Mouse (Mus musculus) inflammation-experienced regulatory T-cells, adult 6 months (primary cell): ENCODE measurements around the gene Smad1. TPM values are rescaled to one million over a fixed set of nuclear protein-coding genes. Genes with fewer than 3 reads are reported as not detected.
A peak's percentile ranks its signal among the peaks of the same experiment; 100 is the strongest.

ENCODE experiments used
- ATAC-seq: one replicate; pipeline ENCODE4 v1.8.0; 2017
- polyA plus RNA-seq, 3 experiments: library from polyadenylated mRNA; unstranded; fragments of 100-300 nt; shearing (Covaris generic); gene quantifications; one replicate each; pipeline ENCODE4 v1.2.1; 2017

Smad1 gene
- polyA plus RNA-seq, 3 experiments from 2014 or later: 2.9 to 8.1 (median 7.1) TPM

DNA sequence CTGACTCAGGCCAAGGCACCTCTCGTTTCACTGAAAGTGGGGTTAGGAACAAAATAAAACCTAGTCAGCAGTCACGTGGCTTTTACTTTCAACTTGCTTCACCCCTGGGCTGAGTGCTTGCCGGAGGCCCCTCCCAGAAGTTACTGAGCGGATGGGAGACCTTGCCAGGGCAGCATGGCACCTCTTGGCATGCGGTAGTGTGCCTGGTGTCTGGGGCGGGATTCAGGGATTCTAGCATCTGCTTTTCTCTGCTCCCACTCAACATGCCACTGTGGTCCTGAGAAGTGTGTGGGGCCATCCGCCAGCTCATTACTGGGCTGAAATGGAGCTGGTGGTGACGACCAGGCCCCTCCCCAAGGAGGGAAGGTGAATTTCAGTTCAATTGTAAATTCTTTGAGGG is 47.4 kb downstream of the Smad1 start:
- ATAC-seq: no peak

DNA sequence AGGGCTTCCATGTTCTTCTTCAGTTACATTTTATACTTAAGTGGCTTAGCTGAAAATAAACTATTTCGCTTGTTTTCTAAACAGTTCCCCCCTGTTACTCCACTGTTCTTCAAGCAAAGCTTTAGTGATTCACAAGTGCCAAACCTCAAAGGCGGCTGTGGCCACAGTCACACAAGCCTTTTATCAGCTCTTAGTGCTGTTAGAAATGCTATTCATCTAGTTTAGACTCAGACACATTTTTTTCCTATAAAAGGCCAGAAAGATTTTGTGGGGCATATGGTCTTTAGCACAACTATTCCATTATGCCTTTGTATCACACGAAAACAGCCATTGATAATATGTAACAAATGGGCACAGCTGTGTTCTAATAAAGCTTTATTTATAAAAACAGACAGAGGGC is 48.5 kb downstream of the Smad1 start:
- ATAC-seq: no peak

DNA sequence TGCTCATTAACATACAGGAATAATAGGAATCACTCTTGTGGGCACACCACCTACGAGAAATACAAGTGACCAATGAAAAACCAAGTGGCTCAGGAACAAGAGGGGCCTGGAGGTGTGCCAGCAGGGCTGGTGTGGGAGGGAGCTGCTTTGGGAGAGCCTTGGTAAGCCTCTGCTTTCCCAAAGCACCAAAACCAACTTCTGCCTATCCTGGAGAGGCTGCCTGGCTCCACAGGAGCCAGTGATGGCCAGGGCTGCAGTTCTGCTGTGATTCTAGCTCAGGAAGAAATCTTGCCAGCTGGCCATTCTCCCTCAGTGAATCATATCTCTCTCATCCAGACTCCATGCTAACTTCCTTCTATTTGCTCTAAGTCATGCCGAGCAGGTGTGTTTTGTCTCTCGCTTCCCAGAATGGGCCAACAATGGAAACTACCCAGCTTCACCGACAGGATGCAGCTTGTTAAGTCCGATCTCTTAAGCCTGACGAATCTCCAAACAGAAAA is 49.2 kb downstream of the Smad1 start:
- no peak for ATAC-seq

DNA sequence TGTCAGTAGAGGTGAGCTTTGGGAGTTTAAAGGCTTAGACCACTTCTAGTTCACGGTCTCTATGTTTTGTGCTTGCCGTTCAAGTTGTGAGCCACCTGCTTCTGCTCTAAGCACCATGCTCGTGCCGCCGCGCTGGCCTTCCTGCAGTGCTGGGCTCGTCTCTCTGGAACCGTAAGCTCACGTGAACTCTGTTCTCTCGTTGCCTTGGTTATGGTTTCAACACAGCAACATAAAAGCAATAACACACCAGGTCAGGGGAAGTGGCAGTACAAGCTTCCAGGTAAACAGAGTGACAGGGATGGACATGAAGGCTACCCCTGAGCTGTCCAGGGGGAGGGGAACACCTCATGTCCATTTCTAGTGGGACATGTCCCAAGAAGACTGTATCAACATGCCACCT is 52.9 kb downstream of the Smad1 start:
- ATAC-seq: no peak

DNA sequence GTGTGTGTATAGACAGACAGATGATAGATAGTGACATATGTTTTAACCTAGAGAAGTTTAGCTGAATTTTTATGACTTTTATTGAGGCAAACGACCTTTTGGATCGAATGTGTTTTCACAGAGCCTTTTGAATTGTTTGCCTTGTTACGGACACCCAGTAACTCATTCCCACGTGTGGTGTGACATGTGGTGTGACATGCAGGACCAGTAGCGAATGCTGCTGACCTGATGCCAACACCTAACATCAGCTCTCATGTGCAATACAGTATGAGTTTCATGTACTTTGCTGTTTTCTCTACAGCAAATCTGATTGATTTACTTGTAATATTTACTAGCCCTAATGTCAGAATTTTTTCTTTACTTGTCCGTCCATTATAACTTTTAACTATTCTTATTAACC is 53.5 kb downstream of the Smad1 start:
- no peak for ATAC-seq

DNA sequence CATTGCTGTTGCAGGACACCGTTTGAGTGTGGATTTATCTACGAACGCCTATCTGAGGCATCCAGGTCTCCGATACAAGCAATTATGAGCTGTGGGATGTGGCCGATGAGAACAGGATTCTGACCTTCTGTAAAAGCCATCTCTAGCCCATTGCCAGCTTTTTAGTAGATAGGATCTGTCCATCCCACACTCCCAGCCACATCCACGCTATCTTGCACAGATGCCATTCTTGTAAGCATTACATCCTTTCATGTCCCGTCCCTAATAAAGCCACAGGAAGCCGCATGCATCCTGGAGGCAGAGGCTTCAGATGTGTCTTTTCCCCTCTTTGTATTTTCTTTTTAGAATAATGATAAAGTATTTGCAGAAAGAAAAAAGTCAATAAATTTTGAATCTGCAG is 58.1 kb downstream of the Smad1 start:
- no peak for ATAC-seq

DNA sequence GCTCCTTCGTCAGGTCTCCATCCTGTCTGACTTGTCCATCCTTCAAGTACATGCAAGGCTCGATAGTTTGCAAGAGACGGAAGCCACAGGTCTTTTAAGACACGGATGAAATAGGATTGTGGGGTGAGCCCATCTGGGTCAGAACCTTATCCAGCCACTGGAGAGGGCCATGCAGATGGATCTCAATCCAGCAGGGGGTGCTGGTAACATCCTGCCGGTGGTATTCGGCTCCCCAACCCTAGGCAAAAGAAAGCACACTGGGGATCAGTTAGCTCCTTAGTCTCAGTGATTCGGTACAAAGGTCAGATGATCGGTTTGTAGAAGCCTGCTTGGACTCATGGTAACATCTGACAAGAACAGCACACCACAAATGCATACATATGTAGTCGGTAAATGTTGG is 59.8 kb downstream of the Smad1 start:
- ATAC-seq: no peak

DNA sequence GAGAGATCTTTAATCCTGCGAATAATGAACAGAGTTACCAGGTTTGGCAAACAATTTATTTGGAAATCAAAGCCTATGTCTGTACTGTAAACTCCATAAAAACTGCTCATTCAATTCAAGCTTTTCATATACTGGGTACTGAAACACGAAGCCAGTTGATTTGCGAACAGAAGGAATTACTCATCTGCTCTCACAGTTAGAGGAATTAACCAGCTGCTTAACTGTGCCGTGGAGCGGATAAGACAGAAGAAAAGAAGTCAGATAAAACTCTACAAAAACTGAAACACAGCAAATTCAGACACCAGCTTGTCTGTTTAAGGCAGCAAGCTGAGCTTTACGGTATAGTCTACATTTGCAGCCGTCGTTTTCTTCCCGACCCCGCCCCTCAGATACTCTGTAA is 60.7 kb downstream of the Smad1 start:
- no peak for ATAC-seq

DNA sequence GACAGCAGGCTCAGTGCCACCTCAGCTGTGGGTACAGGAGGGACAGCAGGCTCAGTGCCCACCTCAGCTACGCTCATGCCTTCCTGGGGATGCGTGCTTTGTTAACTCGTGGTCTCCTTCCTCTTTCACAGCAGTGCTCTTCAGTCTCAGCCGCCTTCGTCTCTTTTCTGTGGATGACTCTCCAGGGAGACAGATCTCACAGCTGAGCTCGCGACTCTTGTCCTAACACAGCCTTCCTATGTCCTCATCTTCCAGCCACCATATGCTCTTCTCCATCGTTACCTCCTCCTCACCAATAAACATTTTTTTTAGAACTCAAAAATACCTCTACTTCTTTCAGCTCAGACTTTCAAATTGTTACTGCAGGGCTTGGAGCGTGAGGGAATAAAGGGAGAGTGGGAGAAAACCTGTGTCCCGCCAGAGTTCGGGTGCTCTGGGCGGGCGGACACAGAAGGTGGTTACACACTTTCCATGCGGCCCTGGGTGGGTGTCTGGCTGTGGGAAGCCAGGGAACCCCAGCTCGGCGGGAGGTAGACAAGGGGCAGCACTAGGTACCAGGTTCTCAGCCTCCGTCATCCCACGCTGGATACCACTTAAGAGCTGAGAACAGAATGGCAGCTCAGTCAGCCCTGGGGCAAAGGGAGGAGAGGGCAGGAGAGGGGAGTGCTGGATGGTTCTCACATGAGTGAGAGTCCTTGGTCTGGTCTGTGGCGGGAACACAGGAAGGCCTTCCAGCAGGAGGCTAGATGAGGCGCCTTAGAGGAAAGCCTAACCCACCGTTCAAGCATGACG is 67.0 kb downstream of the Smad1 start:
- ATAC-seq: no peak

DNA sequence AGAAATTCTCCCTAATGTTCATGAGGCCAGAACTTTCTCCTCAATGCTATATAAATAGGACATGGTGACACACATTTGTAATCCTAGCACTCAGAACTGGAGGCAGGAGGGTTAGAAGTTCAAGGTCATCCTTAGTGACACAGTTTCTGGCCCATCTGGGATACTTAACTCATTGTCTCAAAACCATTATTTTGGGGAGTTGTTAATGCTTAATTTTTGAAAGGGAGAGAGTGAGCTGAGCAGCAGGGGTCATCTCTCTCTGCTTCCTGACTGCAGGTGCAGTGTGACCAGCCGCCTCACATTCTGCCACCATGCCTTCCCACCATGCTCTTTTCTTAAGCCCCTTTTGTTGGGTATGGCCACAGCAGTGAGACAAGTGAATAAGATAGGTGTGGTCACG is 67.7 kb downstream of the Smad1 start:
- no peak for ATAC-seq

DNA sequence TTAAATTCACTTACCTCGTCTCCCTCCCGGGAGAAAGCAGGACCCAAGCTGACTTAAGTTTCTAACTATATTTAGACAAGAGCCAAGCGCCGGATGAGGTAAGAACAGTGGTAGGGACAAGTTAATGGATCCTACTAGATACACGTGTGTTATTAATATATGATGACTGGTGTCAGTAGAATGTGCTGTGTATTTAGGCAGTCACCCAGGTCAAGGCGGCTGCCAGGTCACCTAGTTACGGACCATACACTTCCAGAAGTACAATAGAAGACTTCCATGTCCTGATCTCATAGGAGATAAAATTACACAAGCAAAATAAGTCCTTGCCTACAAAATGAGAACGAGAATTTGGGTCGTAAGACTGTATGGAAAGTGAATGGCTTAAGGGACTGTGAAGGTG is 68.3 kb downstream of the Smad1 start:
- ATAC-seq: no peak

DNA sequence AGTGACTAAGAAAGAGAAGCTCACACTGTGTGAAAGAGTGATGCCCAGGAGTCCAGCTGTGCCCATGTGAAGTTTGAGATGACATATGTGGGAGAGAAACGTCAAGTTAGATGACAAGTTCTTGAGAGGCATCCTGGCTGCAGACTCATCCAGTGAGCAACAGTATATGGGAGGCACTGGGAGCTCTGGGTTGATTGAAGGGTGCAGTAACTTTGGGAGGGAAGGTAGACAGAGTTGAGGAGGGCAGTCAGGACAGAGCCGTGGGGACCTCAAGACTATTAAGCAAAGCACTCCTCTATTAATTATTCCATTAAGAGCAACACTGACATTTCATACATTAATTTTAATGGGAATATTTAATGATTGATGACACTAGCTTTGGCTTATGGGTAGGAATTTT is 69.6 kb downstream of the Smad1 start:
- no peak for ATAC-seq

DNA sequence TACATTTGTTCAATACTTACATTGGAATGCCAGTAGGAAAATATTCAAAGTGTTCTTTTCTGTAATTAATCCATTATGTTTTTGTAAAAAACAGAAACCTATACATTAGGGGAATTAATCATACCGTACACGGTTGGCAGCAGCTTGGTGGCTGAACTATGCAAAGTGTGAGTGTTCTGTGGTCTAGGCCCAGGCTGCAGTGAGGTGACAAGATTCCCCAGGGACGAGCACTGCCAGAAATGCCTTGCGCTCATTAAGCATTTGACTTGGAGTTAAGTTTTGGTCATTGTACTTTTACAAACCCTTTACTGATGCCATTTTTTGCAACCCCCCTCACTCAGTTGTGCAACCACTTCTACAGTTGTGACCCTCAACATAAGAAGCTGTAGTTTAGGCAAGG is 70.1 kb downstream of the Smad1 start:
- ATAC-seq: no peak

DNA sequence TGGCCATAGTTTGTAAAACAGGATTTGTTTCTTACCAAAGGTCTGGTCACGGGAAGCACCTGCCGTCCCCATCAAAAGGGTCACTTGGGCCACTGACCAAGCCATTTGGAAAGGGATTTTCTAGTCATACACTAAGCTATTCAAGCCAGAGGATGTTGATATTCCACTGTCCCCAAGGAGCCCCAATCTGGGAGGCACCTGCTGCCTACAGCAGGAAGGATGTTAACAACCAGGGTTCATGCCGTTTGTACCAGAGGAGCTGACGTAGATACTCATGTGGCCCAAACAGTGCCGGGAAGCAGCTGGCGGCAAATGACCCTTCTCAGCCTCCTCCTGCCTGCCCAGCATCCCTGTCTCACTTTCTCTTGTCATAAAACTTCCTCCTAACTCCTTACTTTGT is 73.8 kb downstream of the Smad1 start:
- ATAC-seq: no peak

DNA sequence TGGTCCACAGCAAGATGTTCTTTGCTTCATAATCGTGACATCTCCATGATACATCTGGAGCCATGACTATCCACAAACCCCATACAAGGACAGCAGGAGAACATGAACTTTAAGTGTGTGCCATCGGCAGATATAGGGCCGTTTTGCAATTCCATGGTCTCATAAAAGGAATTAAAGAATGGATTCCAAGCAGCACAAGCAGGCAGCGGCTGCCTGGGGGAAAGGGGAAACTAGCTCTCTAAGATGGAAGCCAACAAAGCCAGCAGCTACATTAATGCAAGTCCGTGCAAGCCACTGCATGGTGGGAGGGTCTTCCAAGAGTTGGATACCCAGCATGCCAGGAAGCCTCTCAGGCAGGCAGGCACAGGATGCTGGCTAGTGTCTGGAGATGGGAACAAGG is 74.4 kb downstream of the Smad1 start:
- ATAC-seq: no peak

DNA sequence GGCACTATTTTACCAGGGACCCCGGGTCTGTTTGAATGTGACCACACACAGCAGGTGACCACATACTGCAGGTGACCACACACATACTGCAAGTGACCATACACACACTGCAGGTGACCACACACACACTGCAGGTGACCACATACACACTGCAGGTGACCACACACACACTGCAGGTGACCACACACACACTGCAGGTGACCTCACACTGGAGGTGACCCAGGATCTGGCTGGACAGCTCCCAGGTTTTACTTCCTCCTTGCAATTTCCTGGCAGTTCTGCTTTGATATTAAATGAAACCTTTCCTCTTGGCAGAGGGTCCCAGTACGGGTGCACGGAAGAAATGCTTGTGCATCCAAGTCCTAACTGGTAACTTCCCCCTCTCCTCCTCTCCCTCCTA is 75.3 kb downstream of the Smad1 start:
- no peak for ATAC-seq

DNA sequence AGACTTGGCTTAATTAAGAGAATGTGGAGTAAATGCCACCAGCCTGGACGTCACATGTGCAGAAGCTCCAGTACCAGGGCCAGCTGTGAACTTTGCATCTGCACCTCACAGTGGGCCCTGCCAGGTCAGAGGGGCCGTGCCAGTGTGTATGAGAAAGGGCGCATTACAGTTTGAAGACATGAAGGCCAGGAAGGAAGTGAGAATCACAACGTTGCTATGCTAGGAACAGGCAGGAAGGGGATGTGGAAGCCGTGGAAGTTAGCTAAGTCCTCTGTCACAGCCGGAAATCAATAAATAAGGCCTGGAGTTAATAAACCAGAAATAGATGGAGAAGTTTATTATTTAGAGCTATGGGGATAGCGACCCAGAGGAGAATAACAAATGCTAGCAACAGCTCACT is 76.2 kb downstream of the Smad1 start:
- no peak for ATAC-seq

DNA sequence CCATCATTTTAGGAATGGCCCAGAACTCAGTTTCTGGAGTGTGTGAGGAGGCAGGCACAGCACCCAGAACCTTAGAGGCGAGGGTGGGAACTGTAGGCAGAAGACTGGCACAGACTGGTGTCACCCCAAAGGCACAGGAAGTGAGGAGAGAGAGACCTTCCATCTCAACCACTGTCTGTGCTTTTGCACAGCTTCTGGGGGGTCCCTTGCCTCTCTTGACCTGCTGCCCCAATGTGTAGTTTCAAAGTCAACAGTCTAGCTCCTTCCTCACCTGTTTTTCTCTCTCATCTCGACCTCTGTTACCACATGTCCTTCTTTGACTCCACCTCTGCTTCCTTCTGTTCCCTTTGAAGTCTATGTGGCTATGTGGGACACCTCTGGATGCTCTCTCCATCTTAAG is 88.5 kb downstream of the Smad1 start:
- no peak for ATAC-seq

DNA sequence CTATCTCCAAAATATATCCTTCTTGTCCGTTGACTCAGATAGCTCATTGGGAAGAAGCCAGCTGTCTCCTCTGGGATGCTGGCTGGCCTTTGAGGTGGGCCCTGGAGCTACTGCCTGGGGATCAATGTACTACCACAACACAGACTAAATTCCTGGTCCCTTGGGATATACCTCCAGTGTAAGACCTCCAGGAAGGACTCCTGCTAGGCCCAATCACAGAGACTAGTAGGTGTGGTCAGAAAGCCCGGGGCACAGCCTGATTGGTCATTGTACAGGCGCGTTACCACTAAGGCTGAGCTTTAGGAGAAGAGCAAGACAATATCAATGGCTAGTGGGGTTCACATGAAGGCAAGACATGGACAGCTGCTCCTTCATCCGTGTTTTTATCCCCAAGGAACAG is 93.4 kb downstream of the Smad1 start:
- ATAC-seq: no peak

DNA sequence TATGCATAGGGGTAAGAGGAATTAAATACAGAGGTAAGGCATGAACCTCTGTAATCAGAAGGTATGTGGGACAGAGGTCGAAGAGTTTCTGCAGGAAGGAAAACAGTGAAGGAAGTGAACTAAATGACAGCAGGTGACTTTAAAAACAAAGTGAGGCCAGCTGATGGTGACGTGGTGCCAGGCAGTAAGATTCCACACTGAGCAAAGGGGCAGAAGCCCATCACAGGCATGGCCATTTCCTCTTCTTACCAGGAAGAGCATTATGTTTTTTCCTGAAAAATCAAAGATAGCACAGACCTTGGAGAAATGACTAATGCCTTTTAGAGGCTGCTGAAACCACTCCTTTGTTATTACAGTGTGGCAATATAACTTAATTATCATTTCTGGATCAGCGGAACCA is 97.8 kb downstream of the Smad1 start:
- ATAC-seq: no peak

DNA sequence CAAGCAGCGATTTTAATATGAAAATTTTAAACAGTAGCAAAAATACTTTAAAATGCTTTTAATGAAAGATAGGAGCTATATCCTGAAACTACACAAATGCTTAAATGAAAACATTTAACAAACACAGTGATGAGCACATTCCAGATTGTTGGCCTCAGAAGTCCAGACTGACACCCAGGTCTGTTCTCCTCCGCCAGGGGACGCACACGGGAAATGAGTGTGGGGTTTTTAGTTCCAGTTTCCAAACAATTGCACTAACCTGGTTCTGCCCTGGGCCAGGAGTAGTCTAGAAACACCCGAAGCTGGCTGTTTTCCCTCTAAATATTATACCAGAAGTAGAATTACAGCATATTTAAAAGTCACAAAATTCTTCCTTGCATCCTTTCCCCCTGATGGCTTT is 99.6 kb downstream of the Smad1 start:
- no peak for ATAC-seq

DNA sequence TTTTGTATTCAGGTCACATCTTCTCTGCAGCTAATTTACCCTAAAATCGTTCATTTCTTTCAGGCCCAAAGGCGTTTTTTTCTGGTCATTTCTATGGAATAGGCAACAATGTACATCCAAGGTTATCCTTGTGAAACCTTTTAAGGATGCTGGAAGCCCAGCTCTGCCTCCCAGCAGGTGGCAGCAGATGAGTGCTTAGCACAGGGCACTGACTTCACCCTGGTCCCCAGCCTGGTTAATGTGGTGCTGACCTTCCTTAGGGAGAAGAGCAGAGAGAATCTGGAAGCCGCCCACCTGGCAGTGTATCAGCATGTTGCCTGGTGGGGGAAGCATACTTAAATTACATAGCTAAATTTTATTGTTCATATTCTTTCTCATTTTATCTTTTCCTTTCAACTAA is 101.6 kb downstream of the Smad1 start:
- ATAC-seq: no peak

DNA sequence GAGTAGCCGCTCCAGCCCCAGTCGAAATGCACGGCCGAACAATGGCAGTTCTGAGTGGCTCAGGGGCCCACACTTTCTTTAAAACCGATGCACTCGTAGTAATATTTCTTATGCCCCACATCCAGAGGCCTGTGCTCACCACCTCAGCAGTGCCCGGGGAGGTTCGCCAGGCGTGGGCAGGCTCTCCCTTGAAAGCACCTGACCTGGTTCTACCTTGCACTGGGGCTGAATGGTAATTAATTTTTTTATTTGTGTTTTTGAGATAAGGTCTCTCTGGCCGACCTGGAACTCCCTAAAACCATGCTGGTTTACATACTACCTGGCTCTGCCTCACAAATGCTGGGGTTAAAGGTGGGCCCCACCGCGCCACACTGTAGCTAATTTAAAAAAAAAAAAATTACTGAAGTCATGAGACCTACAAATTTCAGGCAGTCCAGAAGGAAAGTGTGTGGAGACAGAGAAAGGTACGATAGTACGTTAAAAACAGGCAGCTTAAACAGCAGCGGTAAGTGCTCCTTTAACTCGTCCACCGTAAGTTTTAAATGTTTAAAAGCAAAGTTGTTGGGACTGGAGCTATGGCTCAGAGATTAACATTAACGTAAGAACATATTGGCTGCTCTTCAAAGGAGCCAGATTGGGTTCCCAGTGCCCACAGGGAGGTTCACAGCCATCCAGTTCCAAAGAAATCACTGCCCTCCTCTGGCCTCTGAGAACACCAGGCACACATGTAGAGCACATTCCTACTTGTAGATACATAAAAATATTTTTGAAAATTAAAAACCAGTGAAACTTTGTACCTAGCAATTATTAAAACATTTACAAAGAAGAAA is 103.8 kb downstream of the Smad1 start:
- ATAC-seq: no peak

DNA sequence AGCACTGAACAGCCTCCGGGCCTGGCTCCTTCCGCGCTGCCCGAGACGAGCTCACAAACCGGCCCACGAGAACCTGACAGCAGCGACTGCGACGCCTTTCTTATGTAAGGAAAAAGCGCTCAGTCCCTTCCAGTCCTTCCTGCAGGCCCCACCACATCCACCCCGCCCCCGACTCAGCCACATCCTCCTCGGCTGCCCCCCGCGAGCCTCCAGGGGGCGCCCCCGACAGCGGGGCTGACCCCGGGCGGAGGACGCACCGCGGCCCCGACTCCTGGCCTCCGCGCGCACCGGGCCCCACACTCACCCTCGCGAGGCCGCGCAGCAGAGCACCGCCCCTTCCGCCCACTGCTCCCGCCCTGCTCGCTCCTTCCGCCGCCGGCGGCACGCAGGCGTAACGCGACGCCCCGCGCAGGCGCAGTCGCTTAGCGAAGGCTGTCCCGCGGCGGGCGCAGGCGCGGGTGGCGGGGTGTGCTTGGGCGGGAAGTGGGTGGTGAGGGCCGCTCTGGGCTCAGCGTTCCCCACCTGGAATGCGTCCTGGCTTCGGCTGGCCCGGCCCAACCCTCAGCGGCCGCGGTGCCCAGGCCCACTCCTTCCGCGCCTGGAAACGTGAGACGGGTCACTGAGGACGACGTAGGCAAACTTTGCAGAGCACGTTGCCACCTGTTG is 104.6 kb downstream of the Smad1 start, which contains the start of gene Mmaa:
Gene Mmaa (minus strand): TSS at position 328 of the 666 bp plus-strand sequence.
- ATAC-seq: peak; percentile 89
